Mouse (Mus musculus) bone marrow macrophage, adult 2 months (primary cell): ENCODE measurements around the gene Myo1f. TPM values are rescaled to one million over a fixed set of nuclear protein-coding genes. Genes with fewer than 3 reads are reported as not detected.

Source experiments
- H3K27ac ChIP-seq: 2 replicates; pipeline ENCODE4 v1.5.1; 2012; ENCODE audit warnings: low read depth, low read length; ENCODE audit not compliant: insufficient read depth
- H3K4me1 ChIP-seq: 2 replicates; pipeline ENCODE4 v1.6.1; 2012; ENCODE audit warnings: low read length; ENCODE audit not compliant: control insufficient read depth, insufficient read depth
- H3K4me3 ChIP-seq: 2 replicates; pipeline ENCODE4 v1.5.1; 2012; ENCODE audit warnings: mild to moderate bottlenecking, low read length, moderate library complexity; ENCODE audit not compliant: insufficient read depth
- CTCF ChIP-seq: IDR thresholded peaks from 2 replicates; pipeline ENCODE4 v1.5.1; 2012; ENCODE audit warnings: low read depth, mild to moderate bottlenecking, low read length, moderate library complexity
- POLR2A ChIP-seq: IDR thresholded peaks from 2 replicates; pipeline ENCODE4 v1.6.1; 2012; ENCODE audit warnings: mild to moderate bottlenecking, low read depth, low read length, borderline replicate concordance
- polyA plus RNA-seq: library from polyadenylated mRNA; stranded (reverse); fragments of >200 nt; gene quantifications from 2 replicates; pipeline ENCODE4 v1.2.4, GENCODE M21; 2012; ENCODE audit not compliant: missing spikeins, insufficient read depth, insufficient read length

Gene Myo1f
- polyA plus RNA-seq, 1 experiment: 491 TPM

DNA sequence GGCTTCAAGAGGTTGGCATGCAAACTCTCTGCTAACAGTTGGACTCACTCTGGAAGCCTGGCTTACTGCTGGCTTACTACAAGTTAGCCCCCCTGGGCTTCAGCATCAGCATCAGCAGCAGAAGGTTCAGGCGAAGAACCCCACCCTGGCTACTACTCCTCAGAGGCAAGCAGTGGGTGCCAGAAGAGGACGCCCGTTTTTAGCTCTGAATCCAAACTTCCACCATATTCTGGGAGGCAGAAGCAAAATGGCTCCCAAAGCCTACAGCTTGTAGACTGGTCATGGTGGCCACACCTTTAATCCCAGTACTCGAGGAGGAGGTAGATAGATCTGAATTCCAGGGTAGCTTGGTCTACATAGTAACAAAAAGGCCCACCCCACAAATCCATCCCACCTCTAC is 88.6 kb downstream of the Myo1f start:
- no peak for TF ChIP-seq CTCF
- TF ChIP-seq POLR2A: no peak
- Histone ChIP-seq H3K4me3 (no peak overlapping the region), H3K27ac (no peak overlapping the region), H3K4me1 (peaks cover 28% of the 10 kb centered on the region)

DNA sequence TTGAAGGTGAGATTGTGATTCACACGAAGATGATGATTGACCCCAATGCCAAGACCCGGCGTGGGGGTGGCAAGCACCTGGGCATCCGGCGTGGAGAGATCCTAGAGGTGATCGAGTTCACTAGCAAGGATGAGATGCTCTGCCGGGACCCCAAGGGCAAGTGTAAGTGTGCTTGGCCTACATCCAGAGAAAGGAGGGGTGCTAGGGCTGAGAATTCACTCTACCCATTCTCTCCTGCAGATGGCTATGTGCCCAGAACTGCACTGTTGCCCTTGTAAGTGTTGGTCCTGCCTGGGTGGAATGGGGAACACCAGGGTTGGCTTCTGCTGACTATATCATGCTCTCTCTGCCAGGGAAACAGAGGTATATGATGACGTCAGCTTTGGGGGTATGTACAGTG is 89.6 kb downstream of the Myo1f start:
- no peak overlapping the region for H3K27ac ChIP-seq
- no peak overlapping the region for H3K4me3 ChIP-seq
- TF ChIP-seq POLR2A (no peak), CTCF (no peak)
- H3K4me1 ChIP-seq: peaks cover 19% of the 10 kb centered on the region

DNA sequence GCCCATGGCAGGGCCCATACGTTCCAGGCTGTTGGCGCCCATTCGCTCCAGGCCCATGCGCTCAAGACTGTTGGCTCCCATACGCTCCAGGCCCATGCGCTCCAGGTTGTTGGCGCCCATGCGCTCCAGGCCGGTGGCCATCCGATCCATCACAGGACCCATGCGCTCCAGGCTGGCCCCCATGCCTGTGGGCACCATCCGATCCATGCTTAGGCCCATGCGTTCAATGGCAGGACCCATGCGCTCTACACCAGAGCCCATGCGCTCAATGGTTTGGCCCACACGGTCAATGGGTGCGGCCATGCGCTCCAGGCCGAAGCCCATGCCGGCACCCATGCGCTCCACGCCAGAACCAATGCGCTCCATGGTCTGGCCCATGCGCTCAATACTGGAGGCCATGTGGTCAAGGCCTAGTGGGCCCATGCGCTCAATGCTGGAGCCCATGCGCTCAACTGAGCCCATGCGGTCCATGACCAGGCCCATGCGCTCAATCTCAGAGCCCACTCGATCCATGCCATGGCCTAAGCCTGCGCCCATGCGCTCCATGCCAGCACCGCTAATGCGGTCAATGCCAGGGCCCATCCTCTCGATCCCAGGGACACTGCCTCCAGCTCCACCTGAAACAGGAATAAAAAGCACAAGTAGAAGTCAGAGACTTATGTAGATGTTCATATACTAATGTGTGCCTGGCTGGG is 94.4 kb downstream of the Myo1f start:
- no peak overlapping the region for H3K27ac ChIP-seq
- no peaks in the 10 kb centered on the region for H3K4me1 ChIP-seq
- TF ChIP-seq POLR2A (no peak), CTCF (no peak)
- H3K4me3 ChIP-seq: no peak overlapping the region

Other genes starting within 250 kb of the Myo1f start
- gene Zfp81, start 196.8 kb upstream of the Myo1f start, polyA plus RNA-seq: 6.5 and 7.4 TPM in 2 replicates
- 9.1 and 10.4 TPM in 2 replicates for gene Zfp101, start 161.1 kb upstream of the Myo1f start, polyA plus RNA-seq
- gene Actl9, start 122.8 kb upstream of the Myo1f start, polyA plus RNA-seq: not detected in 2 replicates
- gene Adamts10, start 31.5 kb upstream of the Myo1f start, polyA plus RNA-seq: 46.6 and 53.4 TPM in 2 replicates
- 52.9 and 55.6 TPM in 2 replicates for gene Zfp414, start 73.4 kb downstream of the Myo1f start, polyA plus RNA-seq
- gene Pram1, start 82.3 kb downstream of the Myo1f start, polyA plus RNA-seq: 5.3 TPM in 1 of 2 replicates, not detected in the other
- gene Hnrnpm, start 131.2 kb downstream of the Myo1f start, polyA plus RNA-seq: 320 and 384 TPM in 2 replicates
- 61.3 and 62.9 TPM in 2 replicates for gene March2, start 163.0 kb downstream of the Myo1f start, polyA plus RNA-seq
- 128 TPM in 2 replicates for gene Rab11b, start 204.8 kb downstream of the Myo1f start, polyA plus RNA-seq
- gene Angptl4, start 226.1 kb downstream of the Myo1f start, polyA plus RNA-seq: 8.4 and 11.0 TPM in 2 replicates